Comparison of ENCODE assay signal across 29 mouse cellular contexts in genomic region chr19:40841593-40841992, GRCm38 (mm10). TPM values are rescaled to one million over a fixed set of nuclear protein-coding genes. Genes with fewer than 3 reads are reported as not detected.
DNase-seq lines count a peak whose midpoint lies in the region; ATAC-seq lines count a peak whose summit lies in the region.
"Had no signal": no experiment of that assay in that cellular context is flagged by ENCODE, and none has a peak within 500 bp of the region (broad histone marks: within the 10 kb centered on the region; RNA-seq: fewer than 3 reads in every experiment).

No protein-coding gene starts in this region.

- no peak overlapping the region for H3K4me3 ChIP-seq in kidney, embryonic 15.5 days (replicated peaks)
- H3K4me3 ChIP-seq: embryonic facial prominence, embryonic 10.5 days; embryonic facial prominence, embryonic 13.5 days; erythroblast, embryonic 14.5 days; forebrain, embryonic 12.5 days; forebrain, embryonic 15.5 days; gastrocnemius, adult 2 months; heart, embryonic 12.5 days; heart, embryonic 15.5 days had no signal

- H3K4me2 ChIP-seq in kidney, embryonic 15.5 days: no peak overlapping the region
- H3K4me2 ChIP-seq: embryonic facial prominence, embryonic 13.5 days; forebrain, embryonic 12.5 days; forebrain, embryonic 15.5 days; heart, embryonic 12.5 days; heart, embryonic 15.5 days; hindbrain, embryonic 14.5 days had no signal

- no peaks in the 10 kb centered on the region for H3K4me1 ChIP-seq in kidney, embryonic 15.5 days
- H3K4me1 ChIP-seq: embryonic facial prominence, embryonic 10.5 days; embryonic facial prominence, embryonic 13.5 days; forebrain, embryonic 12.5 days; forebrain, embryonic 15.5 days had no signal

- ATAC-seq in frontal cortex, adult (ENCODE audit: low TSS enrichment): peak; percentile 38; the same call in 1 of the 2 replicates
- no peak for ATAC-seq in kidney, embryonic 15.5 days (replicated peaks; ENCODE audit: low FRiP score)
- ATAC-seq: CD4-positive, CD25-positive, alpha-beta regulatory T cell, adult 4 months; forebrain, embryonic 15.5 days; hindbrain, postnatal 0 days; inflammation-experienced regulatory T-cells, adult 6 months; intestine, embryonic 16.5 days had no signal

- H3K36me3 ChIP-seq in kidney, embryonic 15.5 days: peaks cover 89% of the 10 kb centered on the region

- H3K27me3 ChIP-seq in kidney, embryonic 15.5 days: no peaks in the 10 kb centered on the region
- H3K27me3 ChIP-seq: embryonic facial prominence, embryonic 13.5 days; forebrain, embryonic 12.5 days; forebrain, embryonic 15.5 days; heart, embryonic 12.5 days; heart, embryonic 15.5 days had no signal

- no peak overlapping the region for H3K9ac ChIP-seq in kidney, embryonic 15.5 days
- H3K9ac ChIP-seq: embryonic facial prominence, embryonic 13.5 days; forebrain, embryonic 12.5 days; forebrain, embryonic 15.5 days; heart, embryonic 12.5 days; heart, embryonic 15.5 days; hindbrain, embryonic 14.5 days had no signal

- DNase-seq in frontal cortex, postnatal 25 days (ENCODE audit: low spot score in 2 of 2): no peak
- DNase-seq in kidney, postnatal 4 days: peak; percentile 12 to 13
- peak; percentile 21 for DNase-seq in R1 (ENCODE audit: low read depth, low spot score)
- DNase-seq in cerebellum, adult 18-20 months: no peak
- DNase-seq: adrenal gland, postnatal 14 days; cerebellum, adult 11 months; cerebellum, adult 8-10 months; cerebellum, postnatal 10 days; cerebellum, postnatal 36 days; embryo, embryonic 11 days; gastrocnemius, adult 2 months; gastrocnemius, postnatal 14 days; heart, adult 18-20 months; heart, postnatal 10 days; heart, postnatal 4 days had no signal

- H3K27ac ChIP-seq in kidney, embryonic 15.5 days: no peak overlapping the region
- H3K27ac ChIP-seq: embryonic facial prominence, embryonic 10.5 days; embryonic facial prominence, embryonic 13.5 days; forebrain, embryonic 12.5 days; forebrain, embryonic 15.5 days; gastrocnemius, adult 2 months; hindbrain, embryonic 14.5 days; hindbrain, postnatal 0 days had no signal

- no peaks in the 10 kb centered on the region for H3K9me3 ChIP-seq in kidney, embryonic 15.5 days (replicated peaks)
- H3K9me3 ChIP-seq: embryonic facial prominence, embryonic 10.5 days; embryonic facial prominence, embryonic 13.5 days; forebrain, embryonic 12.5 days; forebrain, embryonic 15.5 days; heart, embryonic 12.5 days; heart, embryonic 15.5 days had no signal

- 80% methylated on average over 13 of the region's 13 CpGs for WGBS in kidney, embryonic 15.5 days

RNA-seq across cellular contexts. Expression of gene Ccnj, which starts 10.5 kb away (rescaled TPM):
- 15.5 and 16.3 TPM in 2 replicates for polyA plus RNA-seq in kidney, embryonic 15.5 days (2015; fragmentation: Nextera tagmentation; extraction: Ambion mirVana)

RNA-seq across cellular contexts. Expression of gene Zfp518a, which starts 52.9 kb away (rescaled TPM):
- polyA plus RNA-seq in kidney, embryonic 15.5 days (2015; fragmentation: Nextera tagmentation; extraction: Ambion mirVana): 11.6 and 12.4 TPM in 2 replicates
- polyA plus RNA-seq: erythroblast, embryonic 14.5 days had no signal

Comparison
In these comparisons a context has a peak if more than half of its experiments do, and no peak if none do; other contexts are left out.
1. DNase-seq: peak in kidney, postnatal 4 days (2 of 2) and R1 (single experiment); none in frontal cortex, postnatal 25 days (0 of 2) and cerebellum, adult 18-20 months (0 of 2).